Mouse (Mus musculus) mouse embryonic stem cell (cell line): ENCODE measurements around the gene Haghl.

Experiments
- in situ Hi-C, 2 experiments: fragments of 300-500 bp; cut with MboI; formaldehyde crosslinking; loops; 1 replicate in 1 of 2; 3 replicates in 1 of 2; pipeline ENCODE4 v1.14.3; 2019 to 2020; ENCODE audit warnings: low sequenced_read_pairs in 2 of 2, low pct_unique_long_range_greater_than_20kb in 1 of 2, mixed read lengths in 1 of 2; ENCODE audit not compliant: unreplicated experiment in 1 of 2

The Haghl gene

DNA sequence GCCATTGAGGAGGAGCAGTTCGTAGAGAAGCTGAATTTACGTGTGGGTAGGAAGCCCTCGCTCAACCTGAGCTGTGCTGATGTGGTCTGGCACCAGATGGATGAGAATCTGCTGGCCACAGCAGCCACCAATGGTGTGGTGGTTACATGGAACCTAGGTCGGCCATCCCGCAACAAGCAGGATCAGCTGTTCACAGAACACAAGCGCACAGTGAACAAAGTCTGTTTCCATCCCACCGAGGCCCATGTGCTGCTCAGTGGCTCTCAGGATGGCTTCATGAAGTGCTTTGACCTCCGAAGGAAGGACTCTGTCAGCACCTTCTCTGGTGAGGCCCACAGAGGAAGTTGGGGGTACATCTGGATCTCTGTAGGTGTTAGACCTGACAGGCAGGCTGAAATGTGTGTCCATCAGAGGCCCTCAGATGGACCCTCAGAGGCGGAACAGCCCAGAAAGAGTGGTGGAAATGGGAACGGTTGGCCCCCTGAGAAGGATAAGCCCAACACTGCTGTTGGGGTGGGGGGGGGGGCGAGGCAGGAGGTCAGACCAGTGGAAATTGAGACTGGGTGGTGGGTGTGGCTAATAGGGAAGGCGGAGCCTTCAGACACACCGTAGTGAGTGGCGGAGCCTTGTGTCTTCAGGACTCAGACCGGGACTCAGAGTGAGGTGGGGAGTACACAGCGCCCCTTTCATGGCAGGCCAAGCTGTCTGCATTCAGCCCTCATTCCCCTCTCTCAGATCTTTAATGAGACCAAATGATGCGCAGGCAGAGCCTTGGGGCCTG lies 39.1 kb upstream of the Haghl start:
- in situ Hi-C loops: no loop called here

DNA sequence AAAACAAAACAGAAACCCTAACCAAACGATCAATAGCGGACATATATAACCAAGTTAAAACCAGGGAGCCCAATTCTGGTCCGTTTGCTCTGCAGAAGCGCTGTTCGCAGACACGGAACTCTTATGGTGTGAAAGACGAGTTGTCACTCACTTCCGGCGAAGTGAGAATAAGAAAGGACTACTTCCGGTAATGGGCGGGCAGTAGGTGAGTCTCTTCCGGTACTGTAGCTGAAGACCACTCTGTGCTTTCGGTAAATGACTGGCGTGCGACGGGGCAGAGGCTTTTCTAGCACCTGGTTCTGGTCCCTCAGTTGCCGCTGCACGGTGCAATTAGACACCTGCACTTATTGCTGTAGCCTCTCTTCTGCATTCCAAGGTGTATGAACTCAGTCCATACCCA lies 38.0 kb upstream of the Haghl start, which contains the start of gene Wdr24:
TSS of gene Wdr24 (plus strand) at position 176 of the 400 bp plus-strand sequence.
- in situ Hi-C loops: no loop called here

DNA sequence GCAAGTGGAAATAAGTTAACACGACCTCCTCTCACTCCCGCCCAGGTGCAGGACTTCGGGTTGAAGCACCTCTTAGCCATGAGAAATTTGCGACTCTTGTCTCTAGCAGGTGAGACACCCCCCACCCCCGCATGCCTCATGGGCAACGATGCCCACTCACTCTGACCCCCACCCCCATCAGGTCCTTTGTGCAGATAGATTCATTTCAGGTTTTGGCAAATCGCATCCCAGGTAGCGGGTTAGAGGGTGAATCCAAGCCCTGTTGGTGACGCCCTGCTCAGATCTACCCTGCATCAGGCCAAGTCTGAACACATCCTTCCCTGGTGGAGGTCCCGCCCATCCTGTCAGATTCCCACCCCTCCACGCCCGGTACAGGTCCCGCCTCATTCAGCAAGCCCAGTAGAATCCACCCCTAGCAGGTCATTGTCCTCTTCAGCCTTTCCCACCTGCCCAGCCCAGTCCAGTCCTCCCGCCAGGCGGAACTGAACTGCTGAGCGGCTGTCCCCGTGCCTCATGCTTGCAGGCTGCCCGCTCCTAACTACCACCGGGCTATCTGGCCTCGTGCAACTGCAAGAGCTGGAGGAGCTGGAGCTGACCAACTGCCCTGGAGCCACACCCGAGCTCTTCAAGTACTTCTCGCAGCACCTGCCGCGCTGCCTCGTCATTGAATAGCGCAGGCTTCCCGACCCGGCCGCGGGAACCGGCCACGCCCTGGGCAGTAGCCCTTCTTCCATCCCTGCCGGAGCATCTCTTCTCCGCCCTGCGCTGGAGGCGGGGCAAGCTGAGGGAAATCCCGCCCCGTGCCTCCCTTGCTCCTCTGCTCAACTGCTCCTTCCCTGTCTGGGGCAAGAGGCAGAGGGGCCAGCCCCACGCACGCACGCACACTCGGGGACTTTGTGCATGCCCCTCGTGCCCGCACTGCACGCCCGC lies 33.6 kb upstream of the Haghl start:
- in situ Hi-C loops: no loop called here

DNA sequence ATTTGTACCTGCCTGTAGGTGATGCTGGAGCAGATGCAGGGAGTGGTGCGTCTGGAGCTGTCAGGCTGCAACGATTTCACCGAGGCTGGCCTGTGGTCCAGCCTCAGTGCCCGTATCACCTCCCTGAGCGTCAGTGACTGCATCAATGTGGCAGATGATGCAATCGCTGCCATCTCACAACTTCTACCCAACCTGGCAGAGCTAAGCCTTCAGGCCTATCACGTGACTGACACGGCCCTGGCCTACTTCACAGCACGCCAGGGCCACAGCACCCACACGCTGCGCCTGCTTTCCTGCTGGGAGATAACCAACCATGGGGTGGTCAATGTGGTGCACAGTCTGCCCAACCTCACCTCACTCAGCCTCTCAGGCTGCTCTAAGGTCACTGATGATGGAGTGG lies 32.2 kb upstream of the Haghl start:
- in situ Hi-C loops: no loop called here

DNA sequence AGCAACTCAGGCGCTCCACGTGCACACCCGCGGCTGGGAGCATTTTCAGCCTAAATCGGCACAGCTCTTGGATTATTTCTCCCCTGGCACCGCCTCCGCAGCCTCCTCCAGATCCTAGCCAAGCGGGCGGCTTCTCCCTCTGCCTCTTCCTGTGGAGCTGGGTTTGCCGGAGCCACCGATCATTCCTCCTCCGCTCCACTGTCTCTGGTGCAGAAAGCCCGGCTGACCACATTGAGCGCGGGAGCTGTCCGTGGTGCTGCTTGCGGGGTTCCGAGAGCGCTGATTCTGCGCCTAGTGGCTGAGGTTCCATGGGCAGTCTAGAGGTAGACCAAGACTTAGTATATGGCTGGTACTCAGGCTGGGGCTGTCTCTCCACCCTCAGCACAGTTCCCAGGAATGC lies 28.0 kb upstream of the Haghl start:
- in situ Hi-C loops: no loop called here

DNA sequence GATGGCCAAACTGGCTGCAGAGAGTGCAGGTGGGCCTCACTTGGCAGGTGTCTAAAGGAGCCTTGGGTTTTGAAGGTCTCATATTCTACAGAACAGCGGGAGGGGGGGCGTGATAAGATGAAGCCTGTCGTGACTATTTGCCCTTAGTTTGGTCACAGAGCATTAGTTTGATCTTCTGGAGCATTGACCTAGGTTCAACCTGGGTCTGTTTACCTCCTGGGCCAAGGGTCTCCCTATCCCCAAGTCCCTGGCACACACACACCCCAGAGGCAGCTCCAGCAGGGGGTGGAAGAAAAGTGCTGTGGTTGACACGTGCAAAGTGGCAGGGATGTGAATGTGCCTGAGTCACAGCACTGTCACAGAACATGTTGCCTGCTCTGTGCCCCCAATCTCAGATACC lies 25.4 kb upstream of the Haghl start:
- in situ Hi-C loops: no loop called here

DNA sequence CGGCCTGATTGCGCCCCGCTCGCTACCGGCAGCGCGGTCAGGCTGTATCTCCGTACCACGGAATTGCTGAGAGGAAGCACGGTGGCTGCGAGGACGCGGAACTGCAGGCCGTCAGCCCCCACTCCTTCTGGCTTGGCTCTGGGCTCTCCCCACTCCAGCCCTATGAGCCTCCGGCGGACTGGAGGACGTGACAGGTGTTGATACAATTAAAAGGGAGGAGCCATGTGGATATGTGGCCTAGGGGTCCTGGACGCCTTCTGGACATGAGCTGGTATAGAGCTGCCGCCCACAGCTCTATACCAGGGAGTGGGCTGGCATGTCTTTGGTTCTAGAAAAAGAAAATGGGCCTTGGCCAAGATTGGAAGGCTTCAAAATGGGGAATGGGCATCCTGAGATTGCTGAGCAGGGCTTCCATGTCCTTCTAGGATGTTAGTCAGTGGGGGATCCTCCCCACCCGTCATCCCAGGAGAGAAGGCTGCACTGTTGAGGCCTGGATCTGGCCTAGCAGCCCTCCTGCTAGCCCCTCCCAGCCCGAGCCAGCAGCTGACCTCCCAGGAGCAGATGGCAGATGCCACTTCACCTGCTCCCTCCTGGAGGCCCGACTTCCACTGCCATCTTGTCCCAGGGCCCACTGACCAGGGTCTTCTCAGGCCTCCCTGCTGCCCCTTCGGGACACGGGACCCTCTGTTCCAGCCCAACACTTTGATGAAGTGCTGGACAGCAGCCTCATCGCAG lies 24.3 kb upstream of the Haghl start:
- in situ Hi-C loops: loop anchor here in 1 of 2 experiments (10.0 kb wide), 1 partner anchor 105 kb away; no protein-coding TSS in a partner anchor

DNA sequence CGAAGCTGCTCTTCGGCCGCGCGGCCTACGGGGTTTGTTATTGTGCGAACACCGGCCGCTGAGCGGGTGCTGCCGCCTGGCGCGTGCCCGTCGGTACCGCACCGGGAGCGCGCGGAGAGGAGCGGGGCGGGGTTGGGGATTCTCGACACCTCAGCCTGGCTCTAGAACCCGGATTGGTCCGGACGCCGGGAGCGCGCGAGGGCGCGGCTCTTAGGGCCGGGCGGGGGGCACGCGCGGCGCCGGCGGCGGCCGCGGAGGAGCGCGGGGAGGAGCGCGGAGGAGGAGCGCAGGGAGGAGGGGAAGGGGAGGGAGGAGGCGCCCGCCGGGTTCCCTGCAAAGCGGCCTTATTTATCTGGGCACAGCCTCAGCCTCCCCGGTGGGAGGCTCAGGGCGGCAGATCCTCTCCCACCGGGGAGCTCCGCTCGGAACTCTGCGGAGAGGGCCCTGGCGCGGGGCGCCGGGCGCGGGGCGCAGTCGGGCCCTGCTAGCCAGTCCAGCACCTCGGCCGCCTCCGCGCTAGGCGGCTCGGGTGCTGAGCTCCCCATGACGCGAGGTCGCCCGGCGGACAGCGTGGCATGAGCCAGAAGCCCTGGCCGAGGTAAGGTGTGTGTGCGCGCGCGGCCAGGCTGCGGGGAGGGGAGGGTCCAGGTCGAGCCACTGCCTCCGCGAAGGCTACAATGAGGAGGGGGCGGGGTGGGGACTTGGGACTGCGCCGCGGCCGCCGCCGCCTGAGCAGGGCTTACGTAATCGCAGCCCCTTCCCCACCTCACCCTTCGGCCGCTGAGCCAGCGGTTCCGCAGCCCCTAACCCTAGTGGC lies 23.5 kb upstream of the Haghl start, which contains the start of gene Fbxl16:
TSS of gene Fbxl16 (plus strand) at position 297 of the 817 bp plus-strand sequence.
- in situ Hi-C loops: loop anchor here in 1 of 2 experiments (10.0 kb wide), 1 partner anchor 104 kb away; no protein-coding TSS in a partner anchor

DNA sequence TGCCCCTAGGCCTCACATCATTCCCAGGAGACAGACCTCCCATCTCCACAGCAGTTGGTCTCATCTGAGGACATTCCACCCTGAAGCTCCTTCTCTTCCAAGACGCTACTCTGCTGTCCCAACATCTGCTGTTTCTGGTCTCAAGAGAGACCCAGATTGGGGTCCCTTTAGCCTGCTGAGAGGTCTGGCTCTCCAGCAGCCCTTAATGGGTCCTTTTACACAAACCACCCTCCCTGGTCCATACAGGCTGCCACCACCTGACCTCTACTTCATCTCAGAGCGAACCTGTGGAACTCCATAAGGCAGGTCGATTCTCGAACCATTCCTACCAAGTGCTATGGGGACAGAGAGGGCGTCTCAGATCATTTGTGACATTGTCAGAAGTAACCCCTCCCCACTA lies 22.6 kb upstream of the Haghl start:
- in situ Hi-C loops: loop anchor here in 1 of 2 experiments (10.0 kb wide), 1 partner anchor 103 kb away; no protein-coding TSS in a partner anchor

DNA sequence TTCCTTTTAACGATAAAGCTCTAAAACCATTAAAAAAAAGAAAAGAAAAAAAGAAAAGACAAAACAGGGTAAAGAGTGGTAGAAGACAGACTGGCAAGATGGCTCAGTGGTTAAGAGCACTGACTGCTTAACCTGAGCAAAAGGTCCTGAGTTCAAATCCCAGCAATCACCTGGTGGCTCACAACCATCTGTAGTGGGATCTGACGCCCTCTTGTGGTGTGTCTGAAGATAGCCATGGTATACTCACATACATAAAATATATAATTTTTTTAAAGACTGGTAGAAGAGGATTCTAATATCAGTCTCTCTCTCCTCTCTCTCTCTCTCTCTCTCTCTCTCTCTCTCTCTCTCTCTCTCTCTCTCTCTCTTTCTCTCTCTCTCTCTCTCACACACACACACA lies 22.0 kb upstream of the Haghl start:
- in situ Hi-C loops: loop anchor here in 1 of 2 experiments (10.0 kb wide), 1 partner anchor 103 kb away; no protein-coding TSS in a partner anchor

DNA sequence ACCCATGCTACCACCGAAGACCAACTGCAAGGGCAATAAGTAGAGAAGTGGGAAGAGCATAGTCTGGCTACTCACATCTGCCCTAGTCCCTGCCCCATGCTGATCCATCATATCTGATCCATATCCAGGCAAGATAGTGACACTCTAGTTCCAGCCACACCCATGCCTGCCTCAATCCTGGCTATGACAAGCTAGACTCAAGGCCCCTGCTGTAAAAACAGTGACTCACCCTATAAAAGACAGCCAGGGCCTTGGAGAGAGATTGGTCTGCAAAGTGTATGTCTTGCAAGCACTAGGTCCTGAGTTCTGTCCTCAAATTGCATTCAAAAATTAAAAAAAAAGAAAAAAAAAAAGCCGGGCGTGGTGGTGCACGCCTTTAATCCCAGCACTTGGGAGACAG lies 21.0 kb upstream of the Haghl start:
- in situ Hi-C loops: loop anchor here in 1 of 2 experiments (10.0 kb wide), 1 partner anchor 102 kb away; no protein-coding TSS in a partner anchor

DNA sequence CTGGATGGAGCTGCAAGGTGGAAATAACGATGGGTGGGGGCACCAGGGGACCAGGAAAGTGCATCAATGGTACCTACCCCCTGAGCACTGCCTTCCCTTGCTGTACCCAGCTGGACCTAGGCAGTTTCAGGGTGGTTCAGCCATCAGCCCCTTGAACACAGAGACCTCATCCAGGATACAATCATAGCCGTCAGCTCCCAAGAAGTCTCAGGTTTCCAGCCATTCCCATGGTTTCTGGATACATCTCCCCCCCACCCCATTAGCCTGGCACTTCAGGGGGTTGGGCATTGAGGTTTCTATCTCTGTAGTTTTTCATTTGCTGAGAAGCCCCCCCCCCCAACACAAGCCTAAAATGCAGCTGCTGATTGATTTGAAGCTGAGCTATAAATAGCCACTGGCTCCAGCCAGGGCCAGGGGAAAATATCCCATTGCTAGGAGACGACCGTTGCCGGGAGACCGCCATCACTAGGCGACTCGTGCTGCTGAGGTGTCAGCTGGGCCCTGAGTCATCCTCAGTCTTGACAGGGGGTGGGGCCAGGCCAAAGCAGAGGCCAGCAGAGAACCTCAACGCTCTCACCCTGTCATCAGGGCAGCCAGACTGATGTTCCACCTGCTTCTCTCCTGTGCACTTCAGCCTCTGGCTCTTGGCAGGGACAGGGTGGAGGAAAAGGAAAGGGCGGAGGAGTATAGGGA lies 17.5 kb upstream of the Haghl start:
- in situ Hi-C loops: loop anchor here in 1 of 2 experiments (10.0 kb wide), 1 partner anchor 98 kb away; no protein-coding TSS in a partner anchor

DNA sequence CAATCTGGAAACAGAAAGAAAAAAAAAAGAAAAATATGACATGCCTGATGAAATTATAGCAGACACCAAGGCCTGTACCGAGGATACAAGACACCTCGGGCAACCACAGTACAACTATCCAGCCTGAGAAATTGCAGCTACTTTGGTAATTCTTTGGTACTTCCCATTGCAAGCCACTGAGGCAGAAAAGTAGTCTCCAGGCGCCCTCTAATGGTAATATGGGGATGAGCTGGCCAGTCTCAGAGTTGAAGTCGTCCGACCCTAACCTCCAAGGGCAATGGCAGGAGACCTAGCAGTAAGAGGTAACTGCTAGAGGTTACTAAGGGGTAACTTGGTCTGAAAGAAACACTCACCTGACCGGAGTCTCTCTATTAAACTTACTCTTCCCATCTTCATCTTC lies 15.6 kb upstream of the Haghl start:
- in situ Hi-C loops: loop anchor here in 1 of 2 experiments (10.0 kb wide), 1 partner anchor 96 kb away; no protein-coding TSS in a partner anchor

DNA sequence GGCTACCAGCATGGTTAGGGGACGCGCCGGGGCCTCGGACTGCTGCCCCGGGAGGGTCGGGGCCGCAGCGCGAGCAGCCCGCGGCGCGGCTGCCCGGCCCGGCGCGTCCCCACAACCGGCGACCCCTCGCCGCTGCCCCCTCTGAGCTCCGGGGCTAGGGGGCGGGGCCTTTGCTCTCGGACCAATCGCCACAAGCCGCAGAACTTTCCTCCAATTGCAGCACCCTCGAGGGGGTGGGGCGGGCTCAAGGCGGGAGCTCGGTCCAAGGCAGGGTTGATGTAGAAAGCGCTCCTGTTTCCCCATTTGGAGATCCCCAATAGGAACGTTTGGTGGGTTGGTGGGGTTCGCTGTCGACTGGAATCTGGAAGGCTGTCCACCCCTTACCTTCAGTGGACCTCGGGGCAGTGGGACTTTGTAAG lies 11.5 kb upstream of the Haghl start, which contains the start of gene Metrn:
TSS of gene Metrn (minus strand) at position 186 of the 419 bp plus-strand sequence.
- in situ Hi-C loops: loop anchor here (10.0 kb wide), 2 partner anchors 62 to 322 kb away; partner anchors contain the start of gene Mslnl (in 1 of the 2)

DNA sequence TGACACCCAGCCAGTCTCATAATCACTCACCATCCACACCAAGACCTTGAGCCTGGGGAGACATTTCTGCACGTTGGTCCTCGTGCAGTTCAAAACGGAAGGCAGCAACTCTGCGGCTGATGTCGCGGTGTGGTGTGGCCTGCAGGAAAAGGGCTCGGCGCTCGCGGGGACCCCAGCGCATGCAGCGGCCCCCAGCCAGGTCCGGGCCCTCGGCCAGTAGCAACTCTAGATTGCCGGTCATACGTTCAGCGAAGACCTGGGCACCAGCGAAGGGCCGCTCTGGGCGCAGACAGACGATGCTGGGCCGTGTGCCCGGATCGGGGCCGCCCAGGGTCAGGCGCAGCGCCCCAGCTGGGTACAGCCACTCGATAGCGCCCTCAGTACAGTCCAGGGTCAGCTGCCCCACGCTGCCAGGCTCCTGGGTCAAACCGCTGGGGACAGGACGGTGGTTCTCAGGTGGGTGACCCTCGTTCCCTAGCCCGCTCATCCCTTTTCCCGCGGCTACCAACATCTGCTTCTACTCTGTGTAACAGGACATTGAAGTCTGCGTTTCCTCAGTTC lies 10.8 kb upstream of the Haghl start:
- in situ Hi-C loops: loop anchor here (10.0 kb wide), 2 partner anchors 61 to 321 kb away; partner anchors contain the start of gene Mslnl (in 1 of the 2)

DNA sequence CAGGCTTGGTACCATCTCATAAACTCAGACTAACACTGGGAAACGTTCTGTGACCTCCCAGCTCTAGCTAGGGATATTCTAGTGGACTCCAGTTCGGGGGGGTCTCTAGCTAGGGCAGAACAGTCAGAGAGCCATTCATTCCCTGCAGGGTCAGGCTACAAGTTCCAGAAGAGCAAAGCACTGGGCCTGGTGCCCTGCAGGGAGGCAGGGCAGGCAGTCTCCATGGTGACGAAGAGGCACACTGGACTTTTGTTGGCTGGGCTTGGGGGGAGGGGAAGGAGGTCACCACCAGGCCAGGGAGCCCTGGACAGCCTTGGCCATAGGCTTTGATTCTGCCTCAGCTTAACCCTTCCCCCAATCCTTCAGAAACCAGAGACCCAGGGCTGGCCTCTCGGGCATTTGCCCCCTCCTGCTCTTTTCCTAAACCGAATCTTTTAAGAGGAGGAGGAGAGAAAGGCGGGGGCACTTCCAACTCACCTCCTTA lies 10.2 kb upstream of the Haghl start, which contains the start of gene AC134908.4:
TSS of gene AC134908.4 (minus strand) at position 51 of the 484 bp plus-strand sequence.
- in situ Hi-C loops: loop anchor here (10.0 kb wide), 2 partner anchors 61 to 321 kb away; partner anchors contain the start of gene Mslnl (in 1 of the 2)
